Mouse (Mus musculus) lung, embryonic 16.5 days (tissue): ENCODE results near the gene Iffo1. TPM values are rescaled to one million over a fixed set of nuclear protein-coding genes. Genes with fewer than 3 reads are reported as not detected.

Experiments
- ATAC-seq: fragments of 200-750 bp; cut with Nextera tagmentation; 2 replicates; pipeline ENCODE4 v1.8.0; 2017; ENCODE audit warnings: low read depth, mild to moderate bottlenecking, moderate library complexity
- H3K27ac ChIP-seq: fragments of 300-500 bp; sonication (generic); 2 replicates; pipeline ENCODE4 v1.5.1; 2014; ENCODE audit warnings: mild to moderate bottlenecking, control low read depth, low read length
- H3K27me3 ChIP-seq: fragments of 300-500 bp; sonication (generic); 2 replicates; pipeline ENCODE4 v1.6.1; 2014; ENCODE audit warnings: low read depth, low read length, mixed read lengths; ENCODE audit not compliant: control insufficient read depth, insufficient read depth
- H3K36me3 ChIP-seq: fragments of 300-500 bp; sonication (generic); 2 replicates; pipeline ENCODE4 v1.6.1; 2014; ENCODE audit warnings: low read length; ENCODE audit not compliant: control insufficient read depth, insufficient read depth
- H3K4me1 ChIP-seq: fragments of 300-500 bp; sonication (generic); replicated peaks from 2 replicates; pipeline ENCODE4 v1.6.1; 2014; ENCODE audit warnings: low read length, mixed read lengths; ENCODE audit not compliant: control insufficient read depth, insufficient read depth
- H3K4me2 ChIP-seq: fragments of 300-500 bp; sonication (generic); 2 replicates; pipeline ENCODE4 v1.6.1; 2014; ENCODE audit warnings: low read depth, low read length, control low read depth
- H3K4me3 ChIP-seq: fragments of 300-500 bp; sonication (generic); 2 replicates; pipeline ENCODE4 v1.5.1; 2014; ENCODE audit warnings: mild to moderate bottlenecking, low read length, control low read depth
- H3K9ac ChIP-seq: fragments of 300-500 bp; sonication (generic); 2 replicates; pipeline ENCODE4 v1.6.1; 2014; ENCODE audit warnings: low read length, control low read depth
- H3K9me3 ChIP-seq: fragments of 300-500 bp; sonication (generic); 2 replicates; pipeline ENCODE4 v1.6.1; 2016; ENCODE audit warnings: low read length; ENCODE audit not compliant: control insufficient read depth
- WGBS: fragments of 180-500 bp; shearing (Covaris S2); extraction: QIAGEN DNeasy Blood & Tissue Kit; methylation state at CpG from one replicate; pipeline ENCODE4 v1.1.7; 2014; 5-methylcytosine and 5-hydroxymethylcytosine counted together
- polyA plus RNA-seq: library from polyadenylated mRNA; unstranded; fragments of >200 nt; fragmentation: Nextera tagmentation; extraction: Ambion mirVana; gene quantifications from 2 replicates; pipeline ENCODE4 v1.2.1, GENCODE M21; 2015

The Iffo1 gene
- polyA plus RNA-seq, 1 experiment from 2014 or later = 5.5 TPM

GRCm38 (mm10) chr6:125163801-125164657 is 19.0 kb downstream of the Iffo1 start:
- peak overlapping the region; percentile 85 for H3K4me3 ChIP-seq
- no peaks in the 10 kb centered on the region for H3K27me3 ChIP-seq
- peak overlapping the region; percentile 89 for H3K27ac ChIP-seq
- no peak for ATAC-seq
- H3K4me2 ChIP-seq = peak overlapping the region; percentile 64
- peak overlapping the region; percentile 90 for H3K9ac ChIP-seq
- 3% methylated on average over 20 of the region's 20 CpGs for WGBS
- no peaks in the 10 kb centered on the region for H3K9me3 ChIP-seq
- H3K36me3 ChIP-seq = peaks cover 30% of the 10 kb centered on the region
- H3K4me1 ChIP-seq = peaks cover 35% of the 10 kb centered on the region

- Histone ChIP-seq H3K9me3 (no peaks in the 10 kb centered on the region), H3K4me1 (peaks cover 35% of the 10 kb centered on the region), H3K4me2 (peak overlapping the region; percentile 64), H3K27me3 (no peaks in the 10 kb centered on the region), H3K36me3 (peaks cover 34% of the 10 kb centered on the region), H3K4me3 (peak overlapping the region; percentile 85), H3K27ac (peak overlapping the region; percentile 89), H3K9ac (peak overlapping the region; percentile 90)
- WGBS = under 1% methylated on average over 39 of the region's 39 CpGs
- ATAC-seq = peak; percentile 6
Measured at GRCm38 (mm10) chr6:125164672-125165327, 19.8 kb downstream of the Iffo1 start.

DNA sequence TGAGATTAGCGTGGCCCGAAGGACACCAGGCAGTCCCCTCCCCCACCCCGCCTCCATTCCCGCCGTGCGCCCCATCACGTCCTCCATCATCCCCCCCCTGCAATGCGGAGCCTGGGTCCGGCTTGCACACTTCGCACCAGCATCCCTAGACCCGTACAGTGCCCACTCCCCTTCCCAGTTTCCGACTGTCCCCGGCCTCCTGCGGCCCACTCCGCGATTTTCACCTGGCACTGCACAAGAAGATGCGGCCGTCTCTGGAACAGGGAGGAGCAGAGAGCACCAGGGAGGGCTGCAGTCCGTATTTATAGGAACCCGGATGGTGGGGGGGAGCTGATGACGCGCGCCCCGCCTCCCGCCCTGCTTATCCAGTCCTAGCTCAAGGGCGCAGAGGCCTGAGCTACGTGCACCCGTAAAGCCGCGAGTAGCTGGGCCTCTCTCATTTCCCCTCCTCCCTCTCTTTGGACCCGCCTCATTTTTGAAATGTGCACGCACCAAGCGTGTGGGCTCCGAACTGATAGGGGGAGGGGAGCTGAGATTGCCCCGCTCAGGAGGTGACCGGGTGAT is 20.4 kb downstream of the Iffo1 start:
- Histone ChIP-seq H3K9ac (peak overlapping the region; percentile 90), H3K27me3 (no peaks in the 10 kb centered on the region), H3K4me3 (peak overlapping the region; percentile 85), H3K36me3 (peaks cover 36% of the 10 kb centered on the region), H3K9me3 (no peaks in the 10 kb centered on the region), H3K4me2 (peak overlapping the region; percentile 64), H3K4me1 (peaks cover 35% of the 10 kb centered on the region), H3K27ac (peak overlapping the region; percentile 98)
- WGBS = under 1% methylated on average over 34 of the region's 36 CpGs
- ATAC-seq = peak; percentile 92

DNA sequence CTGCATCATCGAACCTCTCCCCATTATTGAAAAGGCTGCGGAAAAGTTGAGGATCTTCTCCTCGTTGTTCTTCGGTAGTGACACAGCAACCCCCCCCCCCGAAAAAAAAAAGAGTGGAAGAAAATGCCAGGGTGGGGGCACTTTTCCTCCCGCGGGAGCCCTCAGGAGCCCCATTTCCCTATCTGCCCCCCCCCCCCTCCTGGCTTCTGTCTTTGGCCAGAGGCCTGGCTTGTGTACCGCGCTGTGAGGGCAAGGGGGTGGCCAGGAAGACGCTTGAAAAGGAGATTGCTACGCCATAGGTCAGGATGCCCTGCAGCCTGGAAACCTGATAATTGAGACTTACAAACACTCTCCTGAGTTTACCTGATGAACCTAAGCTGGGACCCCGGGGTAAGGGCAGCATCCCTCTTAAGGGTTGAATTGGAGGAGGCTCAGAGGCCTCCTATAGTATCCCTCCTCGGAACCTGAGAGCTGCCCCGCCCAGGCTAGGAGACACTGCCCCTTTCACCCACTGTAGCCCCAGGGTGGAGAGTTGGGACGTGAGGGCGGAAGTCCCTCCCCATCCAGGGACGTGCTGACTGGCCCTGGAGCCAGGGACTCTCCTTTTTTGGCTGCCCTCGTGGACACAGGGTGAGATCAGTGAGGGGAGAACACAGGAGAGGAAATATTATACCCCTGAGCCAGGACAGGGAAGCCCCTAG is 21.2 kb downstream of the Iffo1 start, which contains the start of gene Gapdh:
TSS of gene Gapdh (minus strand) at position 417 of the 701 bp plus-strand sequence.
- H3K27me3 ChIP-seq = no peaks in the 10 kb centered on the region
- ATAC-seq = peak; percentile 83
- H3K4me1 ChIP-seq = peaks cover 35% of the 10 kb centered on the region
- 0% methylated on average over 18 of the region's 18 CpGs for WGBS
- peak within 1 kb of the TSS; percentile 85 for H3K4me3 ChIP-seq
- H3K27ac ChIP-seq = peak within 1 kb of the TSS; percentile 98
- no peaks in the 10 kb centered on the region for H3K9me3 ChIP-seq
- peaks cover 38% of the 10 kb centered on the region for H3K36me3 ChIP-seq
- H3K4me2 ChIP-seq = peak within 1 kb of the TSS; percentile 64
- H3K9ac ChIP-seq = peak within 1 kb of the TSS; percentile 90

- Histone ChIP-seq H3K27me3 (no peaks in the 10 kb centered on the region), H3K4me1 (peaks cover 32% of the 10 kb centered on the region), H3K9ac (peak overlapping the region; percentile 68), H3K27ac (peak overlapping the region; percentile 98), H3K36me3 (peaks cover 42% of the 10 kb centered on the region), H3K4me2 (peak overlapping the region; percentile 64), H3K4me3 (peak overlapping the region; percentile 85), H3K9me3 (no peaks in the 10 kb centered on the region)
- 21% methylated on average over 10 of the region's 10 CpGs for WGBS
- ATAC-seq = peak; percentile 19
Measured at GRCm38 (mm10) chr6:125166861-125167650, 22.0 kb downstream of the Iffo1 start.

DNA sequence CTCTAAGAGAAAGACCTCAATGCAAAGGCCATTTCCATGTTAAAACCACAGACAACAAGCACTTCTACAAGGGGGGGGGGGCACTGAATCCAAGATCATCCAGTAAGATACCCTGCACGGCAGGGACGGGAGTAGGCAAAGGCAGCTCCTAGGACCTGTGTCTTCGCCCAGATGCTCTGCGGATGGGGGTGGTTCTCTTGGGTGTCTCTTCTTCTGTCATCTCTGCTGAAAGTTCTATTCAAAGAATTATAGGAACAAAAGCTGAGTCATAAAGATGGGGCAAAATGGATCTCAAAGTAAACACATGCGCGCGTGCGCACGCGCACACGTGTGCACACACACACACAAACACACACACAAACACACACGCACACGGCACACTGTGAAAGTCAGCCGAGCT is 23.0 kb downstream of the Iffo1 start:
- Histone ChIP-seq H3K36me3 (peaks cover 52% of the 10 kb centered on the region), H3K4me1 (peaks cover 32% of the 10 kb centered on the region), H3K9me3 (no peaks in the 10 kb centered on the region), H3K4me2 (no peak overlapping the region), H3K27me3 (no peaks in the 10 kb centered on the region), H3K27ac (no peak overlapping the region; the same call in 1 of the 2 replicates), H3K9ac (no peak overlapping the region), H3K4me3 (no peak overlapping the region)
- WGBS = 86% methylated on average over 14 of the region's 14 CpGs
- no peak for ATAC-seq

DNA sequence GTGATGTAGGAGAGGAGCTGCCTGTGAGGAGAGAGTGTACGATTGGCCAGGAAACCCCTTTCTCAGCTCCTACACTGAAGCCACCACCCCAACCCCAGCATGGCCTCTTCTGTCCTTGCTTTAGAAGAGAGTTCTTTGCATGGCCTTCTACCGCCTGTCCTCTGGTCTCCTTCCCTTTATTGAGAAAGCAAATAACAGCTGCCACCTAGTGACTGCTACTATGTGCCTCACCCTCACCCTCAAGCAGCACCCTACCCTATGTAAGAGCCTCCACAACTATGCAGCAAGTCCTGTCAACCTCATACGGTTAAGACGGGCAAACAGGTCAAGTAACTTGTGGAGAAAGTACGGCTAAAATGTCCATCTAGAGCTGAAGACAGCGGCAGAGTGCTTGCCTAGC is 25.2 kb downstream of the Iffo1 start:
- Histone ChIP-seq H3K4me1 (peaks cover 19% of the 10 kb centered on the region), H3K36me3 (peaks cover 71% of the 10 kb centered on the region), H3K9ac (no peak overlapping the region), H3K4me2 (no peak overlapping the region), H3K27me3 (no peaks in the 10 kb centered on the region), H3K27ac (no peak overlapping the region), H3K4me3 (no peak overlapping the region), H3K9me3 (no peaks in the 10 kb centered on the region)
- WGBS = 73% methylated on average over 6 of the region's 6 CpGs
- ATAC-seq = no peak

GRCm38 (mm10) chr6:125172474-125172873 is 27.4 kb downstream of the Iffo1 start:
- peaks cover 92% of the 10 kb centered on the region for H3K36me3 ChIP-seq
- ATAC-seq = no peak
- no peak overlapping the region for H3K27ac ChIP-seq
- no peaks in the 10 kb centered on the region for H3K9me3 ChIP-seq
- H3K4me1 ChIP-seq = peaks cover 4% of the 10 kb centered on the region
- H3K4me3 ChIP-seq = no peak overlapping the region
- H3K4me2 ChIP-seq = no peak overlapping the region
- H3K9ac ChIP-seq = no peak overlapping the region
- WGBS = 46% methylated on average over 2 of the region's 2 CpGs
- no peaks in the 10 kb centered on the region for H3K27me3 ChIP-seq
